Mouse (Mus musculus) embryonic facial prominence, embryonic 14.5 days (tissue): ENCODE data around the gene Ear2. TPM values are rescaled to one million over a fixed set of nuclear protein-coding genes. Genes with fewer than 3 reads are reported as not detected.
"Not testable (repeated sequence)": the region's sequence is repeated elsewhere in the genome, so short reads cannot be mapped to it uniquely, and the experiment has no call there.

Source experiments
- ATAC-seq: fragments of 200-750 bp; cut with Nextera tagmentation; 2 replicates; pipeline ENCODE4 v1.8.0; 2017; ENCODE audit warnings: low read depth, moderate number of reproducible peaks, moderate TSS enrichment
- DNase-seq: peaks from one replicate; pipeline ENCODE4 v3.0.0-alpha.2; 2015; ENCODE audit warnings: low spot score
- H3K27ac ChIP-seq: fragments of 300-500 bp; sonication (generic); replicated peaks from 2 replicates; pipeline ENCODE4 v1.5.1; 2014; ENCODE audit warnings: low read depth, mild to moderate bottlenecking, low read length, moderate library complexity
- H3K27me3 ChIP-seq: fragments of 300-500 bp; sonication (generic); replicated peaks from 2 replicates; pipeline ENCODE4 v1.6.1; 2014; ENCODE audit warnings: low read length; ENCODE audit not compliant: control insufficient read depth, insufficient read depth
- H3K36me3 ChIP-seq: fragments of 300-500 bp; sonication (generic); 2 replicates; pipeline ENCODE4 v1.6.1; 2014; ENCODE audit warnings: low read length, mixed read lengths; ENCODE audit not compliant: control insufficient read depth, insufficient read depth
- H3K4me1 ChIP-seq: fragments of 300-500 bp; sonication (generic); 2 replicates; pipeline ENCODE4 v1.6.1; 2014; ENCODE audit warnings: antibody characterized with exemption, low read length; ENCODE audit not compliant: control insufficient read depth, insufficient read depth
- H3K4me2 ChIP-seq: fragments of 300-500 bp; sonication (generic); 2 replicates; pipeline ENCODE4 v1.6.1; 2014; ENCODE audit warnings: low read depth, mild to moderate bottlenecking, low read length, moderate library complexity, mixed read lengths
- H3K4me3 ChIP-seq: fragments of 300-500 bp; sonication (generic); 2 replicates; pipeline ENCODE4 v1.5.1; 2014; ENCODE audit warnings: low read depth, mild to moderate bottlenecking, low read length
- H3K9ac ChIP-seq: fragments of 300-500 bp; sonication (generic); 2 replicates; pipeline ENCODE4 v1.6.1; 2014; ENCODE audit warnings: low read depth, mild to moderate bottlenecking, low read length, moderate library complexity, mixed read lengths
- H3K9me3 ChIP-seq: fragments of 300-500 bp; sonication (generic); 2 replicates; pipeline ENCODE4 v1.6.1; 2016; ENCODE audit warnings: low read length; ENCODE audit not compliant: control insufficient read depth
- WGBS: fragments of 180-500 bp; shearing (Covaris S2); extraction: QIAGEN DNeasy Blood & Tissue Kit; methylation state at CpG from one replicate; pipeline ENCODE4 v1.1.7; 2014; 5-methylcytosine and 5-hydroxymethylcytosine counted together
- polyA plus RNA-seq: library from polyadenylated mRNA; unstranded; fragments of >200 nt; fragmentation: Nextera tagmentation; extraction: Ambion mirVana; gene quantifications from 2 replicates; pipeline ENCODE4 v1.2.1, GENCODE M21; 2014

Gene Ear2
- not detected in 2 replicates for polyA plus RNA-seq

DNA sequence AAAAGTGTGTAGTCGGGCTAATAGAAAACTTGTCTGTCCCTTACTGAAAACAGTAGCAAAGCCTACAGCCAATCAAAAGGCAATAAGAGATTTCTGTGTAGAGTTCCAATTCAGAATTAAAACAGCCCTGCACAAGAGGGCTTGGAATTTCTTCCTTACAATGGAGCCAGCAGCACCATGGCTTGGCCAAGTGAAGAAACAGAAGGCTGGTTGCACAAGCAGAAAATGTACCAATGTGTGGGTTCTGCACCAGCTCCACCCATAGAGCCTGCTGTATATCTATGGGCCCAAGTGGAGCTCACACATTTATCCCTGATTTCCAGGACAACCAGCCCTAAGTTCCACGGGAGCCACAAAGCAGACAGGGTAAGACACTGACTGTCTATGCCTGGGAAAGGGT lies at the start of gene Ear2:
Ear2 (plus strand) TSS at position 301 of the 400 bp plus-strand sequence.
- H3K4me3 ChIP-seq, H3K36me3 ChIP-seq, H3K4me1 ChIP-seq, ATAC-seq, DNase-seq, H3K27ac ChIP-seq, H3K9me3 ChIP-seq, H3K9ac ChIP-seq, H3K4me2 ChIP-seq, H3K27me3 ChIP-seq: not testable (repeated sequence)
- 65% methylated on average over 2 of the region's 2 CpGs for WGBS

- H3K4me2 ChIP-seq, H3K27ac ChIP-seq, H3K9me3 ChIP-seq, H3K36me3 ChIP-seq, H3K4me1 ChIP-seq, H3K4me3 ChIP-seq, H3K9ac ChIP-seq, ATAC-seq, H3K27me3 ChIP-seq: not testable (repeated sequence)
- WGBS = 71% methylated on average over 1 of the region's 1 CpGs
- DNase-seq = peak; percentile 2
Measured at GRCm38 (mm10) chr14:44067879-44068278, 34.6 kb upstream of the Ear2 start.

DNA sequence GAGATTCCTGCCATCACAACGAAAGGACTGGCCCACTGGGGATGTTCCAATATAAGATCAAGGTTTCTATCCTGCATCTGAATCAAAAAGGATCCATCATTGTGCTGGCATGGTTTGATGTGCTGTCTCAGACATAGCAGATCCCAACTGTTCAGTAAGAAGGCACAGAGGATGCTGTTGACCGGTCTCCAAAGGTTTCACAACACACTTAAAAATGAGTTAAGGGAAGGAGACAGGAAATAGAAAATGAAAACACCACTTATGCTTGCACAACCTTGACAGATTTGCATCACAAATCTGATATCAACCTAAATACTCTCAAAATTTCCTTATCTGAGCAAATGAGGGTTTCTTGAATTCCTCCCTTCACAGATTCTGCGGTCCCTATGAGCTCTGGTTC lies 31.9 kb upstream of the Ear2 start:
- not testable (repeated sequence) for DNase-seq, H3K9me3 ChIP-seq, H3K27me3 ChIP-seq, H3K9ac ChIP-seq, H3K4me1 ChIP-seq, H3K27ac ChIP-seq, H3K36me3 ChIP-seq, H3K4me3 ChIP-seq, ATAC-seq, H3K4me2 ChIP-seq
- WGBS = 92% methylated on average over 1 of the region's 3 CpGs

DNA sequence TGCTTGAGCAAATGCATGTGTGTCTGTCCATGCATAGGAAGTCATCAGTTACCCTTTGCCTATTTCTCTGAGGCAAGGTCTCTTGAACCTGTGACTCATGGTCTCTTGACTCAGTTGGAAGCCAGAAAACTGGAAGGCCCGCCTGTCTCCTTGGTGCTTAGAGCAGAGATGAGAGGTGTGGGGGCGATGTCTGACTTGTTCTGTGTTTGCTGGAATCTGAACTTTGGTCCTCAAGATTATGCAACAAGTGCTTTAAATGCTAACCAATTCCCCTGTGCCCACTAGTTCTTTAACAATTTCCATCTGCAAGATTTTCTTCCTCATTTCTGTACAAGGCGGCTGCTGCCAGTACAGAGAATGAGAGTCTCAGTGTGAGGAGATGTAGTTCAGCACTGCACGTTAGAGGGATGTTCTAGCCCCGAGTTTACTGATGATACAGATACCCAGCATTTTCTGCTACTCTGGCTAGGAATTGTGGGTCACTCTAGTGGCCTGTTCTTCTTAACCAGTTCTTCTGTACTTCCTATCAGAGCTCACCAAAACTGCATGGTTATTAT lies 24.6 kb upstream of the Ear2 start:
- WGBS = 16% methylated on average over 3 of the region's 5 CpGs
- H3K4me3 ChIP-seq, H3K4me2 ChIP-seq, H3K27ac ChIP-seq, H3K27me3 ChIP-seq, H3K36me3 ChIP-seq, ATAC-seq, H3K4me1 ChIP-seq, H3K9me3 ChIP-seq, H3K9ac ChIP-seq: not testable (repeated sequence)
- DNase-seq = peak; percentile 23

DNA sequence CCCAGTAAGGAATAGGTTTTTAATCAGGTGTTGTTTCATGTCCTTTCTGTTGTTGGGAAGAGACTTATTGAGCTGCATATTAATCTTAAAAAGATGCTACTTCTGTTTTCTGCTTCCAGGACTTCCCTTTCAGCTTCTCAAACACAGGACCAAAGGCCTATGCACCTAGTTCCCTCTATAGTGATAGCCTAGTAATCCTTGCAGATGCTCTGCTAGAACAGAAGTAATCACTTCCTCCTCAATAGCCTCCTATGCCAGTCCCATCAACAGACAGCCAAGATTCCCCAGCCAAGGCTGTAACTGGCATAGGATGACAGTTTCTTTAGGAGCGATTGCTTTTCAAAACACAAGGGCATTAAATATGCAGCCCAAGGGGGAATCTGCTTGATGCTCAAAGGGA lies 15.9 kb upstream of the Ear2 start:
- not testable (repeated sequence) for H3K36me3 ChIP-seq, H3K9me3 ChIP-seq, H3K4me1 ChIP-seq, ATAC-seq, H3K4me3 ChIP-seq, H3K27me3 ChIP-seq, H3K9ac ChIP-seq, DNase-seq, H3K4me2 ChIP-seq, H3K27ac ChIP-seq
- WGBS = 89% methylated on average over 1 of the region's 1 CpGs

DNA sequence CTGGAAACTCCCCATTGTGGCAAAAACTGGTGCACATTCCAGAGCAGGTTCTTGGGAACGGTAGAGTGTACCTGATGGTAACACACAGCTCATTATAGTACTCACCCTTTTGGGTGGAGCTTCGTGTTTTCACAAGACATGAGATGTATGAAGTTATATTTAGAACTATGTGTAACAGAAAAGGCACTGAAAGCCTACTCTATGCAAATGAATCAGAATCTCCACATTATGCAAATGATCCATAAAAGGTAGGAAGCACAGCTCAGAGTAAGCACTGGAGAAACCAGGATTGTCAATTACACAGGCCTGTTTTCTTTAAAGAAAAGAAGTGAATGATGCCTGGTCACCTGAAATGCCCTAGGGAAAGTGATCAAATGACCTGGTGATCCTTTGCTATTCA lies 14.9 kb upstream of the Ear2 start:
- ATAC-seq = not testable (repeated sequence)
- WGBS = 66% methylated on average over 2 of the region's 2 CpGs

GRCm38 (mm10) chr14:44091524-44091923 lies 10.9 kb upstream of the Ear2 start:
- H3K4me3 ChIP-seq, H3K27ac ChIP-seq, ATAC-seq, H3K4me2 ChIP-seq, H3K9ac ChIP-seq, H3K9me3 ChIP-seq, H3K36me3 ChIP-seq, H3K4me1 ChIP-seq, H3K27me3 ChIP-seq, DNase-seq: not testable (repeated sequence)
- WGBS = 35% methylated on average over 1 of the region's 1 CpGs

More for the DNA sequence above, 14.9 kb upstream of the Ear2 start:
- H3K4me3 ChIP-seq, H3K9ac ChIP-seq, DNase-seq, H3K27me3 ChIP-seq, H3K9me3 ChIP-seq, H3K36me3 ChIP-seq, H3K4me1 ChIP-seq, H3K27ac ChIP-seq, H3K4me2 ChIP-seq: not testable (repeated sequence)

GRCm38 (mm10) chr14:44094445-44094844 lies 8.0 kb upstream of the Ear2 start:
- H3K27ac ChIP-seq, ATAC-seq, H3K36me3 ChIP-seq, H3K27me3 ChIP-seq, H3K9me3 ChIP-seq, DNase-seq, H3K4me2 ChIP-seq, H3K9ac ChIP-seq, H3K4me1 ChIP-seq, H3K4me3 ChIP-seq: not testable (repeated sequence)
- 57% methylated on average over 5 of the region's 5 CpGs for WGBS

GRCm38 (mm10) chr14:44100030-44100429 lies 2.4 kb upstream of the Ear2 start:
- H3K4me2 ChIP-seq, H3K9ac ChIP-seq, H3K36me3 ChIP-seq, H3K27me3 ChIP-seq, H3K4me1 ChIP-seq, H3K9me3 ChIP-seq, ATAC-seq, H3K27ac ChIP-seq, H3K4me3 ChIP-seq, DNase-seq: not testable (repeated sequence)
- no CpG with 5 or more reads among the region's 1 CpGs for WGBS
